Mouse (Mus musculus): ENCODE measurements around the gene Jagn1.

- TF ChIP-seq CTCF (conservative IDR thresholded peaks at IDR 0.05; ENCODE audit: low read length) (no peak), POU5F1 (IDR thresholded peaks at IDR 0.05; ENCODE audit: borderline replicate concordance, low read length) (no peak)
These were observed 40.3 kb upstream of the Jagn1 start for GRCm38 (mm10) chr6:113402094-113402493.
